Mouse (Mus musculus) G1E (cell line): ENCODE data around the gene Tpp2.

Experiments
- CTCF ChIP-seq: IDR thresholded peaks from 2 replicates; pipeline ENCODE4 v1.5.1; 2012; ENCODE audit warnings: low read depth, low read length, inconsistent platforms, mixed read lengths
- GATA1 ChIP-seq: IDR thresholded peaks from 2 replicates; pipeline ENCODE4 v1.6.1; 2012; ENCODE audit warnings: borderline replicate concordance, low read length, inconsistent platforms, mixed read lengths
- POLR2AphosphoS5 ChIP-seq: IDR thresholded peaks from 2 replicates; pipeline ENCODE4 v1.6.1; 2012; ENCODE audit warnings: low read depth, low read length, inconsistent platforms; ENCODE audit not compliant: insufficient replicate concordance
- TAL1 ChIP-seq: conservative IDR thresholded peaks from 2 replicates; pipeline ENCODE4 v1.6.1; 2012; ENCODE audit warnings: low read depth, low read length, inconsistent platforms, mixed read lengths

DNA sequence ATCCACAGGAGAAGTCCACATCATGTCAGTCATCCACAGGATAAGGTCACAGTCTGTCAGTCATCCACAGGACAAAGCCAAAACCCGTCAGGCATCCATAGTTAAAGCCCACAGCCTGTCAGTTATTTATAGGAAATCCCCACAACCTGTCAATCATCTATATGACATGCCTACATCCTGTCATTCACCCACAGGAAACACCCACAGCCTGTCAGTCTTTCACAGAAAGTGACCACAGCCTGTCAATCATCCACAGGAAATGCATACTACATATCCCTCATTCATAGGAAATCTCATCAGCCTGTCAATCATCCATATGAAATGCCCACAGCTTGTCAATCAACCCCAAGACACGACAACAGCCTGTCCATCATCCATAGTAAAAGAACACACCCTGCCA is 36.3 kb upstream of the Tpp2 start:
- TF ChIP-seq CTCF (no peak), POLR2AphosphoS5 (no peak), TAL1 (no peak), GATA1 (no peak)
